Mouse (Mus musculus) embryo, embryonic 10.5 days (tissue): ENCODE measurements around the gene Dst.
A peak's percentile ranks its signal among the peaks of the same experiment; 100 is the strongest.

Experiments
- DNase-seq: peaks from one replicate; pipeline ENCODE4 v3.0.0-alpha.2; 2015; ENCODE audit warnings: low spot score

Gene Dst

DNA sequence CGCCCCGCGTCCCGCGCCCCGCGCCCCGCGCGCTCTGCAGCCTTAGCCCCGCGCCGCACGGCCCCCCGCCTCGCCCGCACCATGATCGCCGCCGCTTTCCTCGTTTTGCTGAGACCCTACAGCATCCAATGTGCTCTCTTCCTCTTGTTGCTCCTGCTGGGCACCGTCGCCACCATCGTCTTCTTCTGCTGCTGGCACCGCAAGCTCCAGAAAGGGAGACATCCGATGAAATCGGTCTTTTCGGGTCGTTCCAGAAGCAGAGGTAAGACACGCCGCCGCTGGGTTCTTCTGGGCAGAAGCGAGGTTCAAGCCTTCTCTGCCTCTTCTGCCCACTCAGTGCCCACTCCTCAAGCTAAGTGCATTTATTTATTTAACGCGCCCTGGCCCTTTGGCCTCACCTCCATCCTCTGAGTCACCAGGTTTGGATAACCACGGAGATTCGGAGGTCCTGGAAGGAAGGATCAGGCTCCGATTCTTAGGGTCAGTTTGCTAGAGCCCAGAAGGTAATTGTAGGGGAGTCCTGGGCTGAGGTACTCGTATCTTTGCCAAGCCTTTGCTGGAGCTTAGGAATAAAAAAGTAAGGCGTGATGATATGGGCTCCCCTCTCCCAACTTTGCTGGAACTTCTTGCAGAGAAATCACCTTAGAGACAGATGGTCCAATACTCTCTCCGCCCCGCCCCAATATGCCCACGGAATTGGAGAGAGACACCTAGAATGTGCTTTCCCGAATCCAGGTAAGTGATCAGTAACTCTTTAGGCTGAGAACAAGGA lies at the start of gene Dst:
Gene Dst (plus strand): TSS at position 35 of the 772 bp plus-strand sequence.
- DNase-seq, result peak; percentile 24

- DNase-seq, result no peak
Observed at GRCm38 (mm10) chr1:33869031-33869430, 39.0 kb upstream of the Dst start.

DNA sequence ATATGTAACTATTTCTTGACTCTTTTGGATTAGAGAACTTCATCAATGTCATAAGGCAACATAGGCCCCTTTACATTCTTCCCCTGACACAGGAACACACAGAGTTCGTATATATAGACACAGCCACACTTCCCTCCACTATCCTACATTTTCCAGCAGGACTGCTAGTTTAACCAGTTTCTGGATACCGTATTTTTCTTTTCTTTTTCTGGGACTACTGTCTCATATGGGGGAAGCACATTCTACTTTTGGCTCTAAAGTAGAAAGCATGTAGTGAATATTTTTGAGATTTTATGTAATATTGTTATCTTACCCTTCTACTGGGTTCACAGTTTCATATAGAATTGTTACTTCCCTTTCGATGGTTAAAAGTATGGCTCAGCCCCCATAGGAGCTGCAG lies 38.6 kb upstream of the Dst start:
- DNase-seq, result no peak

GRCm38 (mm10) chr1:33873561-33873960 lies 34.5 kb upstream of the Dst start:
- DNase-seq, result no peak

DNA sequence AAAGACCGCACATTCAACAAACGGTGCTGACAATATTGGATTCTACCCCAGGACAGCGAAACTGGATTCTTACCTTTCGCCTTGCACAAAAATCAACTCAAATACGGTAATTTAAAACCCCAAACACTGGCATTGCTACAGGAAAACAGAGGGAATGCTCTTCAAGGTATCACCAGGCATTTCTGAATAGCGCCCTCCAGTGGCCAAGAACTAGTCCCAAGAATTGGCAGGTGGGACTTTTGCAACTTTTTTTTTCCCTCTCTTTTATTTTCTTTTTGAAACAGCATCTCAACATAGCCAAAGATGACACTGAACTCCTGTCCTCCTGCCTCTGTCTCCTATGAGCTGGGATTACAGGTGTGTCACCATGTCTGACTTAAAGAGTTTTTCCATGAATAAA lies 32.3 kb upstream of the Dst start:
- DNase-seq, result peak; percentile 56

DNA sequence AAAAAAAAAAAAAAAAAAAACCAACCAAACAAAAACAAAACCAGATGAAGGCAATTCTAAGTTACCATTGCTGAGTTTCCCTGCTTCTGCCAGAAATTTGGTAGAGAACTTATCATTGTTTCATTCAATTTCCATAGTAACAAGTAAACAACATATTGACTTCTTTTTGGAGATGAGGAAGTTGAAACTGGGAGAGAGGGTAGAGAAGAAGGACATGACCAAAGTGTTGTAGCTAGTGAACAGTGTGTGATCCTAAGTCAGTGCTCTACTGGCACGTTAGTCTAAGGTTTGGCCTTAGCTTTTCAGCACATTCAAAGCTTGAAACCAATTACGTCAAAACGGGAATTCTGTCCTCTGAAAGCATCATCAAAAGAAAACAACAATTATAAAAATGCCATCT lies 31.6 kb upstream of the Dst start:
- DNase-seq, result no peak

DNA sequence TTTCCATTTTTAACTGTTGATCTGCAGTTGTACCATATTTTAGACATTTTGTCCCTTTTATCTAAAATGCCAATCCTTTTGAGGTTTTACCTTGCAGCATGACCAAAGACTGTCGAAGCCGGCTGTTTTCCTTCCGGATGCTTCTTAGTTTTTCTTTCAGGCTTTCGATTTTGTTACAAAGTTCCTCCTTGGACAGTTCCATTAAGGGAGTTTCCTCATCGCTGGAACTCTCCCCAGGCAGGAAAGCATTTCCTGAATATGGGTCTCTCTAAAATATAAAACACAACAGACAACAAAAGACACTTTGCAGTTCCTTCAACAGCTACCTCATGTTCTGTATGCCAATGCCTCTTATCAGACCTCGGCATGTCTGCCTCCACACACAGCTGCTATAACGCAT lies 29.9 kb upstream of the Dst start:
- no peak for DNase-seq

- peak; percentile 33 for DNase-seq
Observed at GRCm38 (mm10) chr1:33883102-33883839, 24.8 kb upstream of the Dst start.

DNA sequence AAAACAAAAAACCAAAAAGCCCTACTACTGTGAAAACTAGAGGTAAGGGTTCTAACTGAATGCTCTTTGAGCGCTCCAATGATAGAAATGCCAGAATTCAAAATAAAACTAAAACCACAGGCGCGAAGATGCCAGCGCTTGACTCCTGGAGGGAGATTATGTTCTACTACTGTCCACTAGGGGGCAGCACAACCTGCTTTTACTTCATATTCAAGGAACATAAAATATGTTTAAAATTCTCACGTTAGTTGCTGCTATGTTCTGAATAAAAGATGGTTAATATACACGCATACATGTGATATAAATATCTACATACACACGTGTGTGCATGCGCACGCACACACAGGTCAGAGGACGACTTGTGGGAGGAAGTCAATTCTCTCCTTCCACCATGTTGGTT lies 15.2 kb upstream of the Dst start:
- DNase-seq, result peak; percentile 61

DNA sequence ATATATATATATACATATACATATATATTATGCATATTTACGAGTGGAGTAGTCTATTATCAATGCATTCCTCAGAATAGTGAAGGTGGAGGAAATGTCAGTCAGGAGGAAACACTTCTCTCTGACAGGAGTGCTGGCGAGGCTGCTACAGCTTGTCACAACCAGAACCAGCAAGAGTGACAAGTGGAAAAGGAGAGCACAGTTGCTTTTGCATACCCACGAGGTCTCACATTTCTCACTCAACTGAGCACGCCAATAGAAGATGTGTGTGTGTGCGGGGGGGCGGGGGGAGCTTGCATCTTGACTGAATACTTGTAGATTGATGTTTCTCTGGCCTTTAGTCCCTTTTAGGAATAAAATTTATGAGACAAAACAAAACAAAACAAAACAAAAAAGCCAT lies 11.9 kb upstream of the Dst start:
- DNase-seq, result no peak

- no peak for DNase-seq
Observed at GRCm38 (mm10) chr1:33896666-33897065, 11.4 kb upstream of the Dst start.

GRCm38 (mm10) chr1:33897426-33897825 lies 10.6 kb upstream of the Dst start:
- DNase-seq, result no peak

- DNase-seq, result no peak
Observed at GRCm38 (mm10) chr1:33898373-33898772, 9.7 kb upstream of the Dst start.

GRCm38 (mm10) chr1:33900175-33900574 lies 7.8 kb upstream of the Dst start:
- no peak for DNase-seq

- peak; percentile 26 for DNase-seq
Observed at GRCm38 (mm10) chr1:33903587-33903986, 4.4 kb upstream of the Dst start.

GRCm38 (mm10) chr1:33906216-33906615 lies 1.8 kb upstream of the Dst start:
- DNase-seq, result no peak

DNA sequence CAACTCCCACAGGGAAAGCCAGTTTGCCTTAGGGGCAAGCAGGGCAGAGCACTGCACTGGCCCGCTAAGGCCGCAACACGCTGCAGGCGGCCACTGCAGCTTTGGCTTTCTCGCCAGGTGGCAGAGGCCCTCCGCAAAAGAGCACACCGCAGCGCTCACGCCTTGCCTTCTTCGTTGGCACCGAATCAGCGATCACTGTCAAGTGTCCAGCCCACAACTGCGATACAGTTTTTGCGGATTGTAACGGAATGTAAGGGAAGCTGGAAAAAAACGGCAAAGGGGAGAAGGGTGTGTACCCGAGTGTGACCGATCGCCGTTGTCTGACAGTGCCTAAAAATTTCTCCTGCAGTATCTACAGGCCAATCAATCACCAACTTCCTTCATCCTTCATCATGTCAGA lies 1.1 kb upstream of the Dst start:
- DNase-seq, result peak; percentile 55

DNA sequence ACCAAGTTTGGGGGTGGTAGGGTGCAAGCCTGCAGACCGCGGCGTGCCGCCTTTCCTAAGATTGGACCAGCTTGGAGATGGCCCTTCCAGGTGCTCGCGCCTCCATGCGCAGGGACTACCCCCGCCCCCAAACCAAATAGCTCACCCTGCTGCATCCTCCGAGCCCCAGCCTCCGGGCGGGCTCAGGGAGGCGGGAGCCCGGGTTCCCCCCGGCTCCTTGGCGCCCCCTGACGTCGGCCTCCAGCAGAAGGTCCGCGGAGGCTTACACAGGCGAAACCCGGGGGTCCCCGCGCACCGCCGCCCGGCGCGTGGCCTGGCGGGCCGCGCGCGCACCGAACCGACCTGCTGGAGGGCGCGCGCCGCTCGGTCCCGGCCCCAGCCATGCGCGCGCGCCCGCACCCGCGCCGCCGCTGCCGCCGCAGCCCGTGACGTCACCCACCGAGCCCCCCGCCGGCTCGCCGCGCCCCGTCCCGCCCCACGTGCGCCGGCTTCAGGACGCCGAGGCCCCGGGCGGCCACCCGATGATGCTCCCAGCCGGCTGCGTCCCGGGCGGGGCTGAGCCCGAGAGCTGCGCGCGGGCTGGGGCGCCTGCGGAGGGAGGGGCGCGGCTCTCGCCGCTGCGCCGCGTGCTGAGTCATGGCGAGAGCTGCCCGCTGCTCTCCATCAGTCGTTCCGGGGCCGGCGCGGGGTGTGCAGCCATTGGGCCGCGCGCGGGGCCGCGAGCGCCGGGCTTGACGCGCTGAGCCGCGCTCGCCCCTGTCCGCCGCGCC lies 419 bp upstream of the Dst start, which contains the start of gene Bend6:
Gene Bend6 (minus strand): TSS at position 396 of the 770 bp plus-strand sequence.
- DNase-seq, result peak; percentile 77

DNA sequence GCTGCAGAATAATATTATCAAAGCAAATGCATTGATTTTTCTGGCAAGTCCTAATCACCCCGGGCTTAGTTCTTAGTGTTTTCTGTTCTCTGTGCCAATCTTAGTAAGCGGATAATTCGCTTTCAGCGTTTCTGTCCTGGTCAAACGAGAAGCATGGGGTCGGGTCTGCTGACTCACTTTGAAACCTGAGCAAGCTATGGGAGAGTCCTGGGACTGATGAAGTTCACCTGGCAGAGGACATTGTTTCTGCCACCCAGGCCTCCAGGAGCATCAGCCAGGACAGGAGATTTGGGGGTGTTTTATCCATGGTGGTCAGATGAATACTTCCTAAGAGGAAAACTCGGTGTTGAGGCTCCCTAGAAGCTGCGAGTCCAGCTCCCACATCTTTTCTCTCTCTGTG lies 3.6 kb downstream of the Dst start:
- no peak for DNase-seq

- no peak for DNase-seq
Observed at GRCm38 (mm10) chr1:33916554-33916953, 8.5 kb downstream of the Dst start.

GRCm38 (mm10) chr1:33922975-33923374 lies 14.9 kb downstream of the Dst start:
- DNase-seq, result no peak

DNA sequence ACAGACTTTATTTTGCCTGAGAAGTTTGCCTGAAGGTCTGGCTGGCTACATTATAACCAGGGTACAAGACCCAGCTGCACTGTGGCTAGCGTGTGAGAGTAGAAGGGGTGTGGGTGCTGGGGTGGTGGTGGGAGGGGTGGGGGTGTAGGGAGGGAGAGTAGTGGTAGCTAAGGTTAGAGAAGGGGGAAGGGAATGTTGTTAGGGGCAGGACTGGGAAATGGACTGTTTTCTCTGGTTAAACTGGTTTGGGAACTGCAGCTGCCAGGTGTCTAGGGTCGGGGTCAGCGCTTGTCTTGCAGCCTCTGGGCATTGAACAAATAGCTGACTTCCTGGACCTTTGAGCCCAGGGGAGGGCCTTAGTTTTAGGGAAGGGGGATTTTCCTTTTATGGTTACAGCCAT lies 17.3 kb downstream of the Dst start:
- peak; percentile 38 for DNase-seq

- no peak for DNase-seq
Observed at GRCm38 (mm10) chr1:33927466-33927865, 19.4 kb downstream of the Dst start.
